Mouse (Mus musculus) heart, embryonic 10.5 days (tissue): ENCODE results near the gene Armc5. TPM values are rescaled to one million over a fixed set of nuclear protein-coding genes. Genes with fewer than 3 reads are reported as not detected.

Source experiments
- DNase-seq: peaks from one replicate; pipeline ENCODE4 v3.0.0-alpha.2; 2017; ENCODE audit warnings: low spot score
- H3K27ac ChIP-seq: fragments of 300-500 bp; sonication (generic); 2 replicates; pipeline ENCODE4 v1.5.1; 2016; ENCODE audit warnings: mild to moderate bottlenecking
- H3K27me3 ChIP-seq: fragments of 300-500 bp; sonication (generic); 2 replicates; pipeline ENCODE4 v1.6.1; 2016; ENCODE audit warnings: mild to moderate bottlenecking; ENCODE audit not compliant: poor library complexity, insufficient read depth, severe bottlenecking
- H3K36me3 ChIP-seq: fragments of 300-500 bp; sonication (generic); 2 replicates; pipeline ENCODE4 v1.6.1; 2016; ENCODE audit warnings: mild to moderate bottlenecking, moderate library complexity
- H3K4me1 ChIP-seq: fragments of 300-500 bp; sonication (generic); 2 replicates; pipeline ENCODE4 v1.6.1; 2016; ENCODE audit warnings: mild to moderate bottlenecking
- H3K4me3 ChIP-seq: fragments of 300-500 bp; sonication (generic); 2 replicates; pipeline ENCODE4 v1.5.1; 2016; ENCODE audit warnings: mild to moderate bottlenecking, moderate library complexity
- H3K9me3 ChIP-seq: fragments of 300-500 bp; sonication (generic); 2 replicates; pipeline ENCODE4 v1.6.1; 2016; ENCODE audit warnings: mild to moderate bottlenecking, moderate library complexity
- WGBS: fragments of 180-500 bp; shearing (Covaris S2); methylation state at CpG from one replicate; pipeline ENCODE4 v1.1.7; 2016; 5-methylcytosine and 5-hydroxymethylcytosine counted together
- polyA plus RNA-seq: library from polyadenylated mRNA; unstranded; fragments of >200 nt; fragmentation: Nextera tagmentation; extraction: Ambion mirVana; gene quantifications from 2 replicates; pipeline ENCODE4 v1.2.1, GENCODE M21; 2016

Armc5 gene
- 16.6 and 17.5 TPM in 2 replicates for polyA plus RNA-seq

GRCm38 (mm10) chr7:128236856-128237592 is at the start of gene Armc5:
Gene Armc5, plus strand, starts transcription at chr7:128237342.
- Histone ChIP-seq H3K27me3 (no peaks in the 10 kb centered on the region), H3K4me1 (peaks cover 23% of the 10 kb centered on the region), H3K36me3 (peaks cover 34% of the 10 kb centered on the region), H3K4me3 (peak within 1 kb of the TSS; percentile 79), H3K9me3 (no peaks in the 10 kb centered on the region), H3K27ac (peak within 1 kb of the TSS; percentile 97)
- peak; percentile 91 for DNase-seq
- 25% methylated on average over 37 of the region's 37 CpGs for WGBS

GRCm38 (mm10) chr7:128201607-128202006 is 35.5 kb upstream of the Armc5 start:
- Histone ChIP-seq H3K27ac (no peak overlapping the region), H3K27me3 (no peaks in the 10 kb centered on the region), H3K9me3 (no peaks in the 10 kb centered on the region), H3K4me3 (no peak overlapping the region), H3K36me3 (peaks cover 4% of the 10 kb centered on the region; the same call in 1 of the 2 replicates), H3K4me1 (peaks cover 4% of the 10 kb centered on the region; the same call in 1 of the 2 replicates)
- no peak for DNase-seq
- 86% methylated on average over 9 of the region's 9 CpGs for WGBS

DNA sequence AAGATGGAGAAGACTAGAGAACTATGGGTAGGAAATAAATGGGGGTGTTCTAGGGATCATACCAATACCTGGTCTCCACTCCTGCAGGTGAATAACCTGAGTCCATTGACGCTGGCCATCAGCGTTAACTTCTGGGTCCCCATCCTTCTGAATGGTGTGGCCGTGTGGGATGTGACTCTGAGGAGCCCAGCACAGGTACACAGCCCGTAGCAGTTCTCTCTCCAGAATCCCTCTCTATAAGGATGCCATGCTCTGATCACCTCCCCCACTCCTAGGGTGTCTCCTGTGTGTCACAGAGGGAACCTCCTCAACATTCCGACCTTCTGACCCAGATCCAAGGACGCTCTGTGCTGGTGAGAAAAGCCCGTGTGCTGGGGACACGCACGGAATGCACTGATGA is 34.1 kb upstream of the Armc5 start:
- DNase-seq: peak; percentile 50
- Histone ChIP-seq H3K4me3 (no peak overlapping the region), H3K27ac (no peak overlapping the region), H3K27me3 (no peaks in the 10 kb centered on the region), H3K4me1 (peaks cover 4% of the 10 kb centered on the region; the same call in 1 of the 2 replicates), H3K36me3 (peaks cover 4% of the 10 kb centered on the region; the same call in 1 of the 2 replicates), H3K9me3 (no peaks in the 10 kb centered on the region)
- WGBS: 72% methylated on average over 9 of the region's 9 CpGs

GRCm38 (mm10) chr7:128204179-128204578 is 33.0 kb upstream of the Armc5 start:
- Histone ChIP-seq H3K27me3 (no peaks in the 10 kb centered on the region), H3K36me3 (peaks cover 4% of the 10 kb centered on the region; the same call in 1 of the 2 replicates), H3K4me3 (no peak overlapping the region), H3K27ac (no peak overlapping the region), H3K4me1 (peaks cover 4% of the 10 kb centered on the region; the same call in 1 of the 2 replicates), H3K9me3 (no peaks in the 10 kb centered on the region)
- peak; percentile 58 for DNase-seq
- 88% methylated on average over 8 of the region's 8 CpGs for WGBS

- Histone ChIP-seq H3K27ac (peak overlapping the region; percentile 90), H3K4me1 (peaks cover 4% of the 10 kb centered on the region; the same call in 1 of the 2 replicates), H3K27me3 (no peaks in the 10 kb centered on the region), H3K36me3 (peaks cover 4% of the 10 kb centered on the region; the same call in 1 of the 2 replicates), H3K9me3 (no peaks in the 10 kb centered on the region), H3K4me3 (peak overlapping the region; percentile 59)
- no peak for DNase-seq
- WGBS: 66% methylated on average over 18 of the region's 18 CpGs
These were observed 31.4 kb upstream of the Armc5 start for GRCm38 (mm10) chr7:128205695-128206094.

DNA sequence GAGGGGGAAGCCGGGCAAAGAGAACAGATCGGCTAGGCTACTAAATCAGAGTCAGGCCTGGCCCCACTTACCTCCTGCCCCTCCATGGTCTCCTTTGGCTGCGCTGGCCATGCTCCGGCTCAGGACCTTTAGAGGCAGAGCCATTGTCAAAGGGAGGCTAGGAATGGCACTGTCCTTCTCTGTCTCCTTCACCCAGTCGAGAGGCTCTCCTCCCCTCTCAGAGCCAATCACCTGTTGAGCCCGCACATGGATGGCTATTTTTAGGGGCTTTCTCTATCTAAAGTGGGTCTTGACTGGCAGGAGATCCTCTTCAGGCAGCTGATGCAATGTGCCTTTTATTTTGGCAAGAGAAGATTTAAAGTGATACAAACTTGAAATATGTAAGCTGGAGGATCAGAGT is 31.0 kb upstream of the Armc5 start, which contains the start of gene Cox6a2:
Cox6a2 (minus strand) TSS at position 236 of the 400 bp plus-strand sequence.
- Histone ChIP-seq H3K4me3 (peak within 1 kb of the TSS; percentile 59), H3K9me3 (no peaks in the 10 kb centered on the region), H3K36me3 (peaks cover 4% of the 10 kb centered on the region; the same call in 1 of the 2 replicates), H3K27me3 (no peaks in the 10 kb centered on the region), H3K4me1 (peaks cover 4% of the 10 kb centered on the region; the same call in 1 of the 2 replicates), H3K27ac (peak within 1 kb of the TSS; percentile 90)
- WGBS: 36% methylated on average over 6 of the region's 6 CpGs
- no peak for DNase-seq

GRCm38 (mm10) chr7:128208187-128208586 is 29.0 kb upstream of the Armc5 start:
- Histone ChIP-seq H3K4me3 (no peak overlapping the region), H3K9me3 (no peaks in the 10 kb centered on the region), H3K36me3 (peaks cover 4% of the 10 kb centered on the region; the same call in 1 of the 2 replicates), H3K27me3 (no peaks in the 10 kb centered on the region), H3K4me1 (peaks cover 3% of the 10 kb centered on the region; the same call in 1 of the 2 replicates), H3K27ac (no peak overlapping the region)
- WGBS: 9% methylated on average over 4 of the region's 4 CpGs
- peak; percentile 81 for DNase-seq

DNA sequence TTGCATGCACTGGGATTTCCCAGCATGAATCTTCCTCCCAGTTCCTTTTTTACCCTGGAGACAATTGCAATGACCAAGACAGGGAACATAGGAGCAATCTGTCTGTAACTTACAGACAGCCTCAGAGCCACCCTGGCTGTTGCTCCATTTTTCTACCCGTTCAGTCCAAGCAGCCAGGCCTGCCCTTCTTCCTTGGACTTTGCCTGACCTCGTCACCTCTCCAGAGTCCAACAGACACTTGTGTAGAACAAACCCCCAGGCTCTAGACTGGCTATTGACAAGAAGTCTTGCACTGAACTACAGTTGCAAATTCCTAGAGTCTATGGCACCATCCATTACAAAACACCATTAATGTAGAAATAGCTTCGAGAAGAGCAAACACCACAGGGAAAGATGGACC is 27.3 kb upstream of the Armc5 start:
- H3K27me3 ChIP-seq: no peaks in the 10 kb centered on the region; the same call in 1 of the 2 replicates
- WGBS: 57% methylated on average over 3 of the region's 3 CpGs
- no peak overlapping the region for H3K4me3 ChIP-seq
- H3K36me3 ChIP-seq: no peaks in the 10 kb centered on the region
- no peaks in the 10 kb centered on the region for H3K4me1 ChIP-seq
- no peak for DNase-seq
- H3K9me3 ChIP-seq: no peaks in the 10 kb centered on the region
- H3K27ac ChIP-seq: no peak overlapping the region

- Histone ChIP-seq H3K27me3 (no peaks in the 10 kb centered on the region), H3K4me3 (no peak overlapping the region), H3K36me3 (no peaks in the 10 kb centered on the region), H3K4me1 (no peaks in the 10 kb centered on the region), H3K27ac (no peak overlapping the region), H3K9me3 (no peaks in the 10 kb centered on the region)
- 55% methylated on average over 4 of the region's 4 CpGs for WGBS
- no peak for DNase-seq
These were observed 17.2 kb upstream of the Armc5 start for GRCm38 (mm10) chr7:128219952-128220351.

DNA sequence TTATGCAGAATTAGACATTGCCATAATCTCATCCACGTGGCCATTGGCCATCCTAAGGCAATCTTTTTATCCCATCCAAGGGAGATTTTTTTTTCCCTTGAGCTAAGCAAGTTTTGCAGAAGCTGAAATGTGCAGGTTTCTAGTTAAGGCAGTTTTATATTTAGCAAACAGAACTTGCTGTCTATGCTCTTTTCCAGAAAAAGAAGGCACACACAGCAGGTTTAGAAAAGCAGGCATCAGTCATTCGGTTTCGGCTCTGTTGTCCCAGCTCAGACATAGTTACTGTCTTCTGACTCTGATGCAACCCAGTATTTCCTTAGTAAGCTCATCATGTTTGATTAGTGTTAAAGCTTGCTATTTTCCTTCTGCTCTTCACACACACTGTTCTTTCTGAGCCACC is 16.2 kb upstream of the Armc5 start:
- DNase-seq: no peak
- no peak overlapping the region for H3K4me3 ChIP-seq
- no peaks in the 10 kb centered on the region for H3K9me3 ChIP-seq
- no peaks in the 10 kb centered on the region for H3K27me3 ChIP-seq
- 90% methylated on average over 3 of the region's 3 CpGs for WGBS
- no peak overlapping the region for H3K27ac ChIP-seq
- H3K4me1 ChIP-seq: no peaks in the 10 kb centered on the region
- no peaks in the 10 kb centered on the region for H3K36me3 ChIP-seq

- Histone ChIP-seq H3K27ac (no peak overlapping the region), H3K4me3 (no peak overlapping the region), H3K36me3 (peaks cover 8% of the 10 kb centered on the region; the same call in 1 of the 2 replicates), H3K4me1 (peaks cover 2% of the 10 kb centered on the region; the same call in 1 of the 2 replicates), H3K9me3 (no peaks in the 10 kb centered on the region), H3K27me3 (no peaks in the 10 kb centered on the region)
- DNase-seq: no peak
- 39% methylated on average over 8 of the region's 8 CpGs for WGBS
These were observed 5.4 kb upstream of the Armc5 start for GRCm38 (mm10) chr7:128231741-128232140.

DNA sequence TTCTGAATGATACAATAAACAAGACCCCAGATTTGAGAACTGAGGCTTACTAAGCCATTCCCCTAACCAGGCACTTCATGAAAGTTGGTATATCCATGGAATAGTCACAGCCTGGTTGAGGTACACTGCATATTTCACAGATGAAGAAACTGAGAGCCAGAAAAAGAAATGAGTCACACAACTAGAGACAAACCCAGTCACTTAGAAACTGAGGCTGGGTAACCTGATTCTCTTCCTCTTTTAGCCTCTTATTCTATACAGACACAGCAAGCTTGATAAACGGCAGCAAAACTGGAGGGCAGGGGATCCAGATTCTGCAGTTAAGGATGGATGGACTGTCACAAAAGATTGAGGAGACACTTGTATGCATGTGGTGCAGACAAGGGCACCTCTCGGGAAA is 2.3 kb upstream of the Armc5 start:
- no peaks in the 10 kb centered on the region for H3K9me3 ChIP-seq
- H3K27ac ChIP-seq: no peak overlapping the region
- no peak for DNase-seq
- WGBS: 87% methylated on average over 2 of the region's 2 CpGs
- peaks cover 11% of the 10 kb centered on the region for H3K36me3 ChIP-seq
- H3K4me1 ChIP-seq: peaks cover 14% of the 10 kb centered on the region
- no peaks in the 10 kb centered on the region for H3K27me3 ChIP-seq
- H3K4me3 ChIP-seq: no peak overlapping the region

DNA sequence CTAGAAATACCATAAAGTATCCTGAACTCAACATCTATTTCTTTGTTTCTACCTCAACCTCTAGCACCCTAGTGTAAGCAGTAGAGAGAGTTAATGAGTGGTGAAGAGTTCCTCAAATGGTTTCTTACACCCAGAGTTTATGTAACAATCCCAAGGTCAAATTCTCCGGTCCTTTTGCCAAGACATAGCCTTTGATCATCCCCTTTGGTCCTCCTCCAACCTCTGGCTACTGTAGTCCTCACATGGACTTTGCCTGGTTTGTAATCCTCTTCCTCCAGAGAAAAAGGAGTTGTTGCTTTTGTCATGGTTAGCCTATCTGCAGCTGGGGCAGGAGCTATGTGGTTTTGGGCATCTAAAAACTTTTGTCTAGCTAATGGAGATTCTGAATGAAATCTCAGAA is 1.7 kb upstream of the Armc5 start:
- no peak for DNase-seq
- Histone ChIP-seq H3K27me3 (no peaks in the 10 kb centered on the region), H3K4me1 (peaks cover 21% of the 10 kb centered on the region), H3K27ac (no peak overlapping the region), H3K9me3 (no peaks in the 10 kb centered on the region), H3K4me3 (no peak overlapping the region), H3K36me3 (peaks cover 18% of the 10 kb centered on the region)
- 79% methylated on average over 1 of the region's 1 CpGs for WGBS
